Mouse (Mus musculus): ENCODE results near the gene Lrp4. TPM values are rescaled to one million over a fixed set of nuclear protein-coding genes. Genes with fewer than 3 reads are reported as not detected.
A peak's percentile ranks its signal among the peaks of the same experiment; 100 is the strongest.

Gene Lrp4
- 0.44 and 0.96 TPM in 2 replicates for polyA plus RNA-seq (2012; rRNA removed)

DNA sequence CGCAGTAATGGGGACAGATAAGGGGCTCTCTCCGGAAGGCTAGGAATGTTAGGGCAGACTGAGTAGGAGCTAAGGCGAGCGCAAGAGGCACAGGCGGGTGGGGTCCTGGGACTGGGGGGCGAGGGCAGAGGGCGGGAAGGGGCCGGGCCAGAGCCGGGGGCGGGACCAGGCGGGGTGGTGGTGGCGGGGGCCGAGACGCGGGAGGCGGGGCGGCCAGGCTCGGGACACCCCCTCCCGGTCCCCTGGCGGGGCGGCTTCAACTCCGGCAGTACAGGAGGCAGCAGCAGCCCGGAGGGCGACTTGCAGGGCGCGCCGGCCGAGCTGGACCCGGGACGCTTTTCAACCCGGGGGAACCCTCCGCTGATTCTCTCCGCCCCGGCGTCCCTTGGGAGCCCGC is at the start of gene Lrp4:
Gene Lrp4 (plus strand): TSS at position 253 of the 397 bp plus-strand sequence.
- peaks cover 12% of the 10 kb centered on the region for H3K4me1 ChIP-seq (ENCODE audit: control insufficient read depth, insufficient read depth, low read length)
- no peak within 1 kb of the TSS for H3K27ac ChIP-seq (ENCODE audit: control insufficient read depth, insufficient read depth, low read depth, low read length)
- H3K36me3 ChIP-seq (ENCODE audit: control insufficient read depth, insufficient read depth, low read length): no peaks in the 10 kb centered on the region
- no peaks in the 10 kb centered on the region for H3K27me3 ChIP-seq (ENCODE audit: control insufficient read depth, insufficient read depth, low read length)
- H3K4me3 ChIP-seq (ENCODE audit: control insufficient read depth, low read depth, low read length): peak within 1 kb of the TSS; percentile 80
- TF ChIP-seq POLR2A (IDR thresholded peaks at IDR 0.05; ENCODE audit: control insufficient read depth, low read depth, low read length): no peak
- no peak for TF ChIP-seq CTCF (IDR thresholded peaks at IDR 0.05; ENCODE audit: control insufficient read depth, insufficient read depth, insufficient replicate concordance, low read depth, low read length)

DNA sequence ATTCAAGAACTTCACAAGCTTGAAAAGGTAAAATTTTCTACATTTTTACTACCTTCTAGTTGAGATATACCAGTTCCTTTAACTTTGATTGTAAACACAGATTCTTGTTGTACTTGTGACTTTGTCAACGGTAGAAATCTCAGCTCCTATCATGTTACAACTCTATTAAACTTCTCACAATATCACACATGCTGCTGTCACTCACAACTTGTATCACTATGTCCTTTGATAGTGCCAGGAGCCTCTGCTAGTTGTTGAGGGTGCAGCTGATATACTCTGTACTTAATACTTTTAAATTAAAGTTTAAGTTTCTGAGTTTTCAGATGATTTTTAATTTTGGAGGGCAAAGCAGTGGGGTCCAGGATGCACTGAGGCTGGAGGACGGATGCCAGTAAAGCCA is 49.3 kb upstream of the Lrp4 start:
- no peaks in the 10 kb centered on the region for H3K36me3 ChIP-seq (ENCODE audit: control insufficient read depth, insufficient read depth, low read length)
- H3K27me3 ChIP-seq (ENCODE audit: control insufficient read depth, insufficient read depth, low read length): no peaks in the 10 kb centered on the region
- H3K4me1 ChIP-seq (ENCODE audit: control insufficient read depth, insufficient read depth, low read length): no peaks in the 10 kb centered on the region
- no peak for TF ChIP-seq POLR2A (IDR thresholded peaks at IDR 0.05; ENCODE audit: control insufficient read depth, low read depth, low read length)
- no peak for TF ChIP-seq CTCF (IDR thresholded peaks at IDR 0.05; ENCODE audit: control insufficient read depth, insufficient read depth, insufficient replicate concordance, low read depth, low read length)
- H3K4me3 ChIP-seq (ENCODE audit: control insufficient read depth, low read depth, low read length): no peak overlapping the region
- H3K27ac ChIP-seq (ENCODE audit: control insufficient read depth, insufficient read depth, low read depth, low read length): no peak overlapping the region

DNA sequence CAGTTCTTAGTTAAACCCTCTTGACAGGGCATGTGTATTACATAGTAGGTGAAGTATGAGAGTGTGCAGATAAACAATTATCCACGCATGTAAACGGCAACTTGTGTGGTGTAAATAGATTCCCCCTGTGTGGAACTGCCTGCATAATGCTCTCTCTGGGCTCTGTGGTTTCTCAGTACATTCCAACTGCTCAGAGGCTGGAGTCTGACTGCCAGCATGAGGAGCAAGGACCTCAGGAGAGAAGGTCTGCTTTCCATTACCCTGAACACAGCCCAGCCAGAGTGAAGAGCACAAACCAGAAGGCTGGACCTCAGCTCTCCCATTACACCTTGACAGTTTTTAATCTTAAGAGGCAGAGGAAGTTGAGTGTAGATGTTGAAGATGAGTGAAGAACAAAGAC is 45.8 kb upstream of the Lrp4 start:
- Histone ChIP-seq H3K4me1 (ENCODE audit: control insufficient read depth, insufficient read depth, low read length) (no peaks in the 10 kb centered on the region), H3K27me3 (ENCODE audit: control insufficient read depth, insufficient read depth, low read length) (no peaks in the 10 kb centered on the region), H3K27ac (ENCODE audit: control insufficient read depth, insufficient read depth, low read depth, low read length) (no peak overlapping the region), H3K36me3 (ENCODE audit: control insufficient read depth, insufficient read depth, low read length) (no peaks in the 10 kb centered on the region), H3K4me3 (ENCODE audit: control insufficient read depth, low read depth, low read length) (no peak overlapping the region)
- TF ChIP-seq CTCF (IDR thresholded peaks at IDR 0.05; ENCODE audit: control insufficient read depth, insufficient read depth, insufficient replicate concordance, low read depth, low read length) (no peak), POLR2A (IDR thresholded peaks at IDR 0.05; ENCODE audit: control insufficient read depth, low read depth, low read length) (no peak)

DNA sequence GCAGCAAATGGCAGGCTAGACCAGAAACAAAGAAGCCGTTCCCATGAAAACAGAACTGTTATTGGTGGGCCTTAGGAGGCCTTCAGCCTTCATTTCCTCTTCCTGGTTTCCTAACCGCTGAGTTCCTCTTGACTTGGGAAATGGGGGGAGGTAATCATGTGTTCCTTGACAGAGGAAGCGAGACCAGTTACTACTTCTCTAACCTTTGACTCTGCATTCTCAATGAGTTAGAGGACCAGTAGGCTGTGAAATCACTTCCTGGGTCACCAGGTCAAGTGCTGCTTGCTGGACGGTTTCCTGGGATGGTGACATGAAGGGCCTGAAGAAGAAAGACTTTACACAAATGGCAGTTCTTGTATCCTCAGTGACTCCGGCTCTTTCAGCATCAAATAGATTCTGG is 45.0 kb upstream of the Lrp4 start:
- Histone ChIP-seq H3K36me3 (ENCODE audit: control insufficient read depth, insufficient read depth, low read length) (no peaks in the 10 kb centered on the region), H3K4me3 (ENCODE audit: control insufficient read depth, low read depth, low read length) (no peak overlapping the region), H3K27me3 (ENCODE audit: control insufficient read depth, insufficient read depth, low read length) (no peaks in the 10 kb centered on the region), H3K27ac (ENCODE audit: control insufficient read depth, insufficient read depth, low read depth, low read length) (peak overlapping the region; percentile 25; the same call in 1 of the 2 replicates), H3K4me1 (ENCODE audit: control insufficient read depth, insufficient read depth, low read length) (no peaks in the 10 kb centered on the region)
- TF ChIP-seq POLR2A (IDR thresholded peaks at IDR 0.05; ENCODE audit: control insufficient read depth, low read depth, low read length) (no peak), CTCF (IDR thresholded peaks at IDR 0.05; ENCODE audit: control insufficient read depth, insufficient read depth, insufficient replicate concordance, low read depth, low read length) (no peak)

DNA sequence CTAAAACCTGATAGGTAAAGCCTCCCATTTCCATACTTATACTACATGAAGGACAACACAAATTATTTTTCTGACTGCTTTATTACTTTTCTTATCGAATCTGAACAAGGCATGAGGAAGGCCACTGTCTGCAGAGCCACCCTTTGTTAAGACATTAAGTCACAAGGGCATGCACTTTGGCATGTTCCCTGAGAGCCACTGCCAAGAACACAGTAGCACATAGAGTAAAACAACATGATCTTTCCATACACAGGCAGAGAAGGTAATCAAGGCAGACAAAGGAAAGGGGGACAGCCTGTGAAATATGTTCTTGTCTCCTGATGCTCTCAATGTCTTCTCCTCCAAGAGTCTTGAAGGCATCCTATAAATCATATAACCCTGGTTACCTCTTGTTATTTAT is 43.5 kb upstream of the Lrp4 start:
- Histone ChIP-seq H3K4me3 (ENCODE audit: control insufficient read depth, low read depth, low read length) (no peak overlapping the region), H3K27me3 (ENCODE audit: control insufficient read depth, insufficient read depth, low read length) (no peaks in the 10 kb centered on the region), H3K36me3 (ENCODE audit: control insufficient read depth, insufficient read depth, low read length) (no peaks in the 10 kb centered on the region), H3K4me1 (ENCODE audit: control insufficient read depth, insufficient read depth, low read length) (no peaks in the 10 kb centered on the region), H3K27ac (ENCODE audit: control insufficient read depth, insufficient read depth, low read depth, low read length) (no peak overlapping the region)
- TF ChIP-seq CTCF (IDR thresholded peaks at IDR 0.05; ENCODE audit: control insufficient read depth, insufficient read depth, insufficient replicate concordance, low read depth, low read length) (no peak), POLR2A (IDR thresholded peaks at IDR 0.05; ENCODE audit: control insufficient read depth, low read depth, low read length) (no peak)

DNA sequence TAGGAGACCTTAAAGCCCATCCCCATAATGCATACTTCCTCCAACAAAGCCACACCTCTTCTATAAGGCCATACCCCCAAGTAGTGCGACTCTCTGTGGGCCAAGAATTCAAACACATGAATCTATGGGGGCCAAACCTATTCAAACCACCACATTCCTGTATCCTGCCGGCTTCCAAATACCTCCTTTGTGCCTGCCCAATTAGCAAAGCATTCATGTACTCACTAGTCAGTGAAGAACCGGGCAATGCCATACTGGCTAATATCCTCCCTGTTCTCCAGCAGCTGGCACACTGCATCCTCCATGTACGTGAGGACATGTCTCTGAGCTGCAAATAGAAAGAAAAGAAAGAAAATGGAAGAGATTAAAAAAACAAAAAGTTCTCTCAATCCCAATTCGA is 35.7 kb upstream of the Lrp4 start:
- TF ChIP-seq POLR2A (IDR thresholded peaks at IDR 0.05; ENCODE audit: control insufficient read depth, low read depth, low read length) (no peak), CTCF (IDR thresholded peaks at IDR 0.05; ENCODE audit: control insufficient read depth, insufficient read depth, insufficient replicate concordance, low read depth, low read length) (no peak)
- H3K4me1 ChIP-seq (ENCODE audit: control insufficient read depth, insufficient read depth, low read length): no peaks in the 10 kb centered on the region
- H3K27ac ChIP-seq (ENCODE audit: control insufficient read depth, insufficient read depth, low read depth, low read length): no peak overlapping the region
- no peaks in the 10 kb centered on the region; the same call in 1 of the 2 replicates for H3K36me3 ChIP-seq (ENCODE audit: control insufficient read depth, insufficient read depth, low read length)
- no peak overlapping the region for H3K4me3 ChIP-seq (ENCODE audit: control insufficient read depth, low read depth, low read length)
- H3K27me3 ChIP-seq (ENCODE audit: control insufficient read depth, insufficient read depth, low read length): no peaks in the 10 kb centered on the region

DNA sequence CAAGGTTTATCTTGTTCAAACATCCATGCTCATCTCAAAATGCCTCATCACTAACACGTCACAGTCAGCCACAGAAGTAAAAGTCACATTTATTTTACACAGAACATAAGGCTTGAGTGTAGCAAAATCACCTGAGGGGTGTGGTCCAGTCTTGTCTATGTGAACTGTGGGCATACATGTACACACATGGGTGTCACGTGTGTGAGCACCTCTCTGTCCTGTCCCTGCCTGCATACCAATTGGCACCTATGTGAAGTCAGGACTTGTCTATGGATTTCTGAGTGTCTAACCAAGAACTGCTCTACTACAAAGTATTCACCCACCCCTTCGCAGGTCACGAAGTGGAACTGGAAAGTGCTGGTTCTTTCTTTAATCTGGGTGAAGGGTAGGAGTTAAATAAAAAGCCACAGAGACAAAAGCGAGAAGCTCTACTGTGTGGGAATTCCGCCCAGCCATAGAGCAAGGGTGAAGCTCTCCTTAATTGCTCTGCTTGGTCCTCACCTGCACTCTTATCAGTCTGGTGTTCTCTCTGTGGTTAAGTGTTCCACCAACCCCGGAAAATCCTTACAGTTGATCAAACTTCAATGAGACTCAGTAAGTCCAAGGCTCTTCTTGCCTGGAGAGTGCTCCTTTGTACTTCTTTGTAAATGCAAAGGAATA is 33.1 kb upstream of the Lrp4 start:
- H3K27ac ChIP-seq (ENCODE audit: control insufficient read depth, insufficient read depth, low read depth, low read length): no peak overlapping the region
- TF ChIP-seq CTCF (IDR thresholded peaks at IDR 0.05; ENCODE audit: control insufficient read depth, insufficient read depth, insufficient replicate concordance, low read depth, low read length): no peak
- no peak for TF ChIP-seq POLR2A (IDR thresholded peaks at IDR 0.05; ENCODE audit: control insufficient read depth, low read depth, low read length)
- peaks cover 2% of the 10 kb centered on the region; the same call in 1 of the 2 replicates for H3K4me1 ChIP-seq (ENCODE audit: control insufficient read depth, insufficient read depth, low read length)
- no peaks in the 10 kb centered on the region; the same call in 1 of the 2 replicates for H3K36me3 ChIP-seq (ENCODE audit: control insufficient read depth, insufficient read depth, low read length)
- no peaks in the 10 kb centered on the region for H3K27me3 ChIP-seq (ENCODE audit: control insufficient read depth, insufficient read depth, low read length)
- H3K4me3 ChIP-seq (ENCODE audit: control insufficient read depth, low read depth, low read length): no peak overlapping the region
